Mouse (Mus musculus) heart, adult 2 months (tissue): ENCODE results near the gene Nrn1.

Source experiments
- CTCF ChIP-seq: fragments of 200-600 bp; IDR thresholded peaks from 2 replicates; pipeline ENCODE4 v1.8.1; 2022; ENCODE audit warnings: antibody characterized with exemption, mild to moderate bottlenecking, moderate library complexity
- POLR2A ChIP-seq: fragments of 200-500 bp; IDR thresholded peaks from 2 replicates; pipeline ENCODE4 v1.6.1; 2011; ENCODE audit warnings: mild to moderate bottlenecking, low read depth, low read length, control low read depth; ENCODE audit not compliant: insufficient read depth

GRCm38 (mm10) chr13:36707088-36707690 is 27.7 kb downstream of the Nrn1 start:
- TF ChIP-seq POLR2A (no peak), CTCF (no peak)
